Mouse (Mus musculus): ENCODE data around the gene Lamp5.

The Lamp5 gene

DNA sequence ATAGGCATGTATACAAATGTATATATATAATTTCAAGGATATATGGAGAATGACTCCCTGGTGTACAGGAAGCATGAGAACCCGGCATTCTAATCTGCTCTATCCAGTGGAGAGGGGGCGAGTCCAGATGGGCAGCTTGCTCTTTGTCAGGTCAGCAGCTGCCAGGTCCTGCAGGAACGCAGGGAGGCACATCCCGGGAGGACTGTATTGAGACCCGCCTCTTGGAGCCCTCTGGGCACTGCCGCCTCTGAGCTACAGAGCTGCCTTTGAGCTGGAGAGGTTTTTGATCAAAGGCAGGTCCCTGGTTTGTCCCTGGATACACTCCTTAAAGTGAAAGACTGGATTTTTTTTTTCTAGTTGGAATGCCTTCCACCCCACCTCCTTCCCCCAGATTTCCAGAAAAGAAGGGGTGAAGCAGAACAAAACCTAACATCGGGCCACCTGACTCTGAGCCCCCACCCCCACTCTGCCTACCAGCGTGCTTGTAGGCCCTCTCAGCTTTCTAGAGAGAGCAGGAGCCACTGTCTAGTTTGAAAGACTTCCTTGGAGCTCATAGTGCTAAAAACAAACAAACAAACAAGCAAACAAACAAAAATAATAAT is at the start of gene Lamp5:
Gene Lamp5, plus strand, starts transcription at position 552 of the 602 bp plus-strand sequence.
- no peak for DNase-seq (ENCODE audit: low read depth, low spot score)

DNA sequence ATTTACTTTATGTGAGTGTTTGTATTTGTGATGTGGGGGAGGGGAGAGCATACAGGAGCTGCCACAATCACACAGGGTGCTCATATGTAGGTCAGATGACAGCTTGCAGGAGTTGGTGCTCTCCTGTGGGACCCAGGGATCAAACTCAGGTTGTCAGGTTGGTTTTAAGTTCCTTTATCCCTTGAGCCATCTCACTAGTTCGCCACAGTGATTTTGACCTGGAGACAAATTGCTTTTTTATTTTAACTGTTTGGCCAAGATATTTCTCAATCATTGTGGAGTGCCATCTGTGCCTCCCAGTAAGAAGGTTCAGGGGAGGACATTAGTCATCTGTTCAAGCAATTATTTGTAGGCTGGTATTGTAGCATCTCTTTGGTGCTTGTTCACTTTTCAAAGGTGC is 48.2 kb upstream of the Lamp5 start:
- DNase-seq (ENCODE audit: low read depth, low spot score): no peak

DNA sequence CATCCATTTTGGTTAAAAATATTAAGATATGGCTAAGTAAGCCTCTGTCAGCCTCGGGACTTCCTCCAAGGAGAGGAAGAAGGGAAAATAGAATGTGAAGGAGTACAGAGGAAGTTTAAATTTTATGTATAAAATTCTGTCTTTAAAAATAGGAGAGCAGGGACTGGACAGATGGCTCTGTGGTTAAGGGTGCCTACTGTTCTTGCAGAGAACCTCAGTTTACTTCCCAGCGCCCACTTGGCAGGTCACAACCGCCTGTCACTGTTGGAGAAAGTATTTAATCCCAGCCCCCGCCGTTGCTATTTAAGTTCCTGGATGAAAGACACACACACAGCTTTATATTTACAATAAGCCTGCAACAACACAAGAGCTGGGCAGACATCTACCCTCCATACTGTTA is 45.8 kb upstream of the Lamp5 start:
- no peak for DNase-seq (ENCODE audit: low read depth, low spot score)

DNA sequence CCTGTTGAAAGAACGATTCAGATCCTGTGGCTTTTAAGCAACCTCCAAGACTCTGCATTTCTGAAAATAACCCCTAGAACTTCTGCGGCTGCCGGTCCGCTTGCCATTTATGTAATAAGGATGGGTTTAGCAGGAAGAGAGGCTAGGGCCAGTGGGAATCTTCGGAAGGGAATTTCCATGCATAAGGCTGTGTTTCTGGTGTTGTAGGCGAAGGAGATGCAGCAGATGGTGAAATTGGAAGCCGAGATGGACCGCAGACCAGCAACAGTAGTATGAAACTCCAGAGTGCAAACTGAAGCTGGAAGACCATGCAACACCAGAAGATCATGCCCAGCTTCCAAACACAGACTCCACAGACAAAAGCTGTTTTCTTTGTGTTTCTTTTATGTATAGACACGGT is 39.3 kb upstream of the Lamp5 start:
- DNase-seq (ENCODE audit: low read depth, low spot score): no peak

DNA sequence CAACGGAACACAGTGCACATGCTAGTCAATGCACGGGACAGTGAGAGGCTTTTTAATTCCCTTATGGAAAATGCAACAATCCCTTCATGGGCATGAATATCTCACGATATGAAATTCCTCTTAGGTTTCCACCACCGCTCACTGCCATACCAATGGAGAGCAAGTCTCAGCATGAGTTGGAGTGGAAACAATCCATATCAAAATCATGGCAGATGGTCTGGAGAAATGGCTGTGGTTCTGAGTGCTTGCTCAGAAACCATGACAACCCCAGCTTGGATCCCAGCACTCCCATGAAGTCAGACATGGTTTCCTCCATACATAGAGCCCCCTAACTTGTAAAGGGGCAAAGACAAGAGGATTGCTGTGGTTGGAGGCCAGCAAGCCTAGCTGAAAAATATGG is 3.6 kb upstream of the Lamp5 start:
- DNase-seq (ENCODE audit: low read depth, low spot score): no peak

DNA sequence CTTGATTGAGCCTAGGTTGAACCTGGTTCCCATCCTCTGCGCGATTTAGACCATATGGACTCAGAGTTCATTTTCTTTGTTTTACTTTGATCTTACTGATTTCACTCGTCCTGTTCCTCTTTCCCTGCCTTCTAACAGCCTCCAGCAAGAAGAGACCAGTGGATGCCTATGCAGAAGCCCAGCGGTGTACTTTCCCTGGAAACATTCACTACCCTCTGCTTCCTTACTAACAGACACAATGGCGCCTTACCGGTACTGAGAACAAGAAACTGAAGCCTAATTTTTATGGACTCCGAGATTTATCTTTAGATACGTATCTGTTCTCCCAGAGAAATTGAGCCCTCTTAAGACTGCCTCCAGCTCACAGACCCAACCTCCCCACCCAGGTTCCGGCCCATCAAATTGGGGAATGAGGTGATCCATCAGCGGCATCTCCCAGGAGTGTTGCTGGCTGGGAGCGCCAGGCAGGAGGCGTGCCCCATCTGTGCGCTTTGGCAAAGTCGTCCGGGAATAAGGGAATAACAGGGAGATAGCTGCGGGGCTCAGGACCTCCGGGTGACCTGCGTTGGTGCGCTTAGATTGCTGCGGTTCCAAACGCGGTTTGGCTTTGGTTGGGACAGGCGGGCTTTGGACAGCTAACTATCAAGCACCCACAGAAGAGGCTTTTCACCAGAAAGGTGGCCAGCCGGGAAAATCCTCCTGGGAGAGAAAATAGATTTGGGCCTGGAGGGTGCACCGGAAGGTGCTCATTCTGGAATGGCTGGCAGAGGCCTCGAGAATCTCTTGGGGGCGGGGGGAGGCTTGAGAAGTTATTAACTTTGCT is 1.0 kb upstream of the Lamp5 start:
- DNase-seq (ENCODE audit: low read depth, low spot score): peak; percentile 33

DNA sequence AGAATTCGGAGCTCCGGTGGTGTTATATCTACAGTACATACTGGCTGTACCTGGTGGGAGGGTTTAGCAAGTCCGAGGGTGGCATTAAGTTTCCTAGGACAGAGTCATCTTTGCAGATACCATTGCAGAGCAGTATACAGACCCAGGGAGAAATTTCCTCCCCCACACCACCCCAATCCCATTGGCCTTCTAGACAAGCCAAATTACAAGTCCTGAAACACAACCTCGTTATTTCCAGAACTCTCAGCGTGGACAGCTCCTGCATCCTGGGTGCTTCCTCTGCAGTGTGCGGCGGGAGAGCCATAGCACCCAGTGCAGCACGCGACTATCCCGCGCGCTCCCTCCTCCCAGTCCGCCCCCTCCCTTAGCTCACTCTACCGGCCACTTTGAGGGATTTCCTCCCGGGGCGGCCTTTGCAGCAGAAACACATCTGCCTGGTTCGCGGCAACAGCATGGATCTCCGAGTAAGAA is 5.9 kb downstream of the Lamp5 start:
- peak; percentile 66 for DNase-seq (ENCODE audit: low read depth, low spot score)

DNA sequence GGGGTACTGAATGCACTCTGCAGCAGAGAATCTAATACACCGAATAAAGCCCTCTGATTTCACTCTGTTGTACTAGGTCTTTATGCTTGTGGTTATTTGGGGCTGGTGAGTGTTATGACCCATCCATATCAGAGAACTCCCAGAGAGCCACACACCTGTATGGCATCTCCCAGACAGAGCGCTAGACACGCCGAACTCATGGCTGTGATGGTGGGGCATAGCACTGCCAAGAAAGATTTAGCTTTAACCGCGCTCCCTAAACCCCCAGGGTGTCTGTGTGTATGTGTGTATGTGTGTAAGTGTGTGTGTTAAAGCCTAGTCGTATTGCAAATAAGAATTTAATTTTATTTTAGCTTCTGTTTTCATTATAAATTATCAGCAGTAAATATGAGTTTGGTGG is 6.4 kb downstream of the Lamp5 start:
- DNase-seq (ENCODE audit: low read depth, low spot score): peak; percentile 8

DNA sequence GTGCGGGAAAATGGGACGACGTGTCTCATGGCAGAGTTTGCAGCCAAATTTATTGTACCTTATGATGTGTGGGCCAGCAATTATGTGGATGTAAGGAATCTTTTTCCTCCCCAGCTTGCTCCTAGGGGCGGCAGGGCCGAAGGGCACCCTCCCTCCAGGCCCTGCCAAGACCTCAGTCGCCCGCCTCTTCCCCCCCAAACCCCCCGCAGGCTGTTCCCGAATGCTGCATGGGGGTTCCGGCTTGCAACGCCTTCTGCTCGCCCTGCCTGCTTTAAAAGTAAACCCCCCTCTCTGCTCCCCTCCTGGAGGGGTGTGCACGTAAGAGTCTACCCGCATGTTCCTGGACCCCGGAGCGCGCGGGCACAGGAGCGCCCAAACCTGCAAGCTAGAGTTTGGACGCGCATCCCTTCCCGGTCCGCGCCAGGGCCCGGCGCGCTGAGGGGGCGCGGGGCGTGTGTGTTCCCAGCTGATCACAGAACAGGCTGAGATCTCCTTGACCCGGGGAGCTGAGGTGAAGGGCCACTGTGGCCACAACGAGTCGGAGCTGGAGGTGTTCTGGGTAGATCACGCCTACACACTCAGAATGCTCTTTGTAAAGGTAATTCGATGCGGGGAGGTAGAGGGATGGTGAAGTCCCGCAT is 7.1 kb downstream of the Lamp5 start:
- peak; percentile 49 for DNase-seq (ENCODE audit: low read depth, low spot score)

DNA sequence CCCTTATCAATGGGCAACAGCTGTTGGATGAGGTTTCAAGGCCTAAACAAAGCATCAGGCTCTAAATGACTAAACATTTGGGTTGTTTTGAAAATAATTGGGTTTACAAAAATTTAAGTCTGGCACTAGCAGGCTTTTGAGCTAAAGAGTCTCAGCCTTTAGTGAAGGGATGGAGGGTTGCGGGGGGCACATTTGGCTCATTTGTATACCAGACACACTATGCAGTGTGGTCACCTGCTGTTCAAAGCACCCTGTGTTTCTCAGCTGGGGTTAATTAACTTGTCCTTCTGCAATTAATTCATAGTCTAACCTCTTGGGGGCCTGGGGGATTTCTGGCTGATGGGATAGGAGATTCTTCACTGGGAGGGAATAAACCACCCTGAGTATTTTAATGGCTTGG is 12.3 kb downstream of the Lamp5 start:
- no peak for DNase-seq (ENCODE audit: low read depth, low spot score)

DNA sequence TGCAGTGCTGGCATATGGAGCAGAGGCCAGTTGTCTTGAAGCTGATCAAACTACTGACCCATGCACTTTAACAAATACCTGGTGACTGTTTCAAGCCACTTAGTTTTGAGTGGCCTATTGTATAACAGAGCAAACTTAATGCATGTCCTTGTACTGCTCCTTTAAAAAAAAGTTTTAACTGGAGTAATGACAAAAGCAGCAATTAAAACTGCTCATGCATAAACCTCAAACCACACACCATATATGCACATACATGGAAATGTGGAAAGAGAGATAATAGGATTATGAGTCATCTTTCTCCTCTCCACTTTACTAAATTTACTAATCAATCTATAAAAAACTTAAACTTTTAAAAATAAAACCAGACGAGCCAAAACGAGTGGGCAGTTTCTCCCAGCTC is 43.9 kb downstream of the Lamp5 start:
- DNase-seq (ENCODE audit: low read depth, low spot score): no peak

DNA sequence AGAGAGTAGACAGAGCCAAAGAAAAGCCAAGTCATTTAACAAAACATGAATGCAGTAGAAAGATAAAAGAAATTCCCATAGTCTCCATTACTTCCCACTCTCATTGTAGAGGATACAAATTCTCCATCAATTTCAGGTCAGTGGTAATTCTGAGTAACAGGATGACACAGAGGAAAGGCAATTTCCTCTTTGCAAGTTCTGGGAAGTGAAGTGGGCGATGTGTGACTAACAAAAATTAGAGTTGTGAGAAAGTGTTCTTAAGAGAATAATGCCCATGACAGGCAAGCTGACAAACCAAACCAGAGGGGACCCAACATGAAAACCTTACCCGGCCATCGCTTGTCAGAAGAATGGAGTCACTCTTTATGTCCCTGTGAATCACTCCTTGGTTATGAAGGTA is 45.1 kb downstream of the Lamp5 start:
- DNase-seq (ENCODE audit: low read depth, low spot score): no peak

DNA sequence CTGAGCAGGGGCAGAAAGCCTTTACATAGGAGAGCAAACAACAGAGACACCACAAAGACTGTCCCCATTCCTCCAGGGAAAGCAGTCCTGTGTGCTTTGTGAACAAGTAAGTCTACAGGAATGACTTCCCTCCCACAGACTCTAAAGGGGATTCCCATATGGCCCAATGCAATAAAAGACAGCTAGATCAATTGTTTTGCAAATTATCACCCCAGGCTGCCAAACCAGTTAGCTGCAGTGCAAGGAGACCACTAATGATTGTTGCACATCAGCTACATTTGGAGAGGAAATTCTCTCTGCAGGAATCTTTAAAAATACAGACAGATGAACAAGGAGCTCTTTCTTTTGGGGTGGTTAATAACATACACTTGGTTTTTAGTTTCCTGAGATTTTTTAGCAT is 55.6 kb downstream of the Lamp5 start:
- DNase-seq (ENCODE audit: low read depth, low spot score): peak; percentile 36

DNA sequence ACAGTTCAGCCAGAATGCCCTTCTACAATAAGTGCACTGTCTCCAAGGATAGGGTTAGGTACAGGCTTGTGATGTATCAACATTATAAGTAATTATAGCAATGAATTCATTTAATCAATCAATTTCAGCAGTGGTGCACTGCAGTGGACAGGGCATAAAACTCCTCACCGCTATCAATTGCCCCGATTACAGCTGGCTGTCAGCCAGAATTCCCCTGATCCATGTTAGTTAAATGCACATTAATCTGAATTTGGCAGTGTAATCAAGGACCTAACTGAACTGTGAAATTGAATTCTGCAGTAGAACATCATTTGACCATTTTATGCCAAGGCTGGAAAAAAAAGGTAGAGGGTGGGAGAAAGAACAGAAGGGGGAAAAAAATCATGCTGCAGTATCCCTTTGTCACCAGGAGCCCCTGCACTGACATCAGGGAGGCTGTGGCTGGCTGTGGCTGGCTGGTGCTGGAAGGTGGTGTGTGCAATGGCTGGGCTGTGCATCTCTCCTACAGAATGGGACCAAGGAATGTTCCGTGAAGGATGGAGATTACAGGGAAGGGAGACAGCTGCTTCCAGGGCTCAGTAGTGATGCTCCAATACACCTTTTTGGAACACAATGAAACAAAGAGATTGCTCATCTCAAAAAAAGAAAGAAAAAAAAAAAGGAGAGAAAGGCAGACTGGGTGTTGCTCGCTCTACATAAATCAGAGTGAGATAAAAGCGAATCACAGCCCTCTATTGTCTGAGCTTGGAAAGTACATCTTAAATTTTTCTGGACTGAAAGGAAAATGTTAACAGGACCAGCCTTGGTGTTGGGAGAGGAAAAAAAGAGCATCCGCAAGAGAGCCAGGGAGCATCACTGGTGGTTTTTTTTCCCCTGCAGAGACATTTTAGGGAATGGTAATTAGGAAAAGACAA is 56.3 kb downstream of the Lamp5 start:
- peak; percentile 22 for DNase-seq (ENCODE audit: low read depth, low spot score)

DNA sequence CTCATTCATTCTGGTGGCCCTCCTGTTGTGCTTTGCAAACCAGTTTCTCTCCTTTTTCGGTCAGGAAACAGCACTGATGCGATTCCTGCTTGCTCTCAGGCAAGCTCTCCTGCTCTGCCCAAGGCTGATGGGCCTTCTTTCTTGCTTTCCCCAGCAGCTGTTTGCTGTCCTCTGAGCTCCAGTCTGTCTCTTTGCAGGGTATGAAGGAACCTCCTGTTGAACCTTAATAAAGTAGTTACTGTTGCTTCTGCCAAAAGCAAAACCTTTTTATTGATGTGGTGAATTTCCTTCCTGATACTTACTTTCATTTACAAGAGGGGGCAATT is 57.0 kb downstream of the Lamp5 start:
- no peak for DNase-seq (ENCODE audit: low read depth, low spot score)

DNA sequence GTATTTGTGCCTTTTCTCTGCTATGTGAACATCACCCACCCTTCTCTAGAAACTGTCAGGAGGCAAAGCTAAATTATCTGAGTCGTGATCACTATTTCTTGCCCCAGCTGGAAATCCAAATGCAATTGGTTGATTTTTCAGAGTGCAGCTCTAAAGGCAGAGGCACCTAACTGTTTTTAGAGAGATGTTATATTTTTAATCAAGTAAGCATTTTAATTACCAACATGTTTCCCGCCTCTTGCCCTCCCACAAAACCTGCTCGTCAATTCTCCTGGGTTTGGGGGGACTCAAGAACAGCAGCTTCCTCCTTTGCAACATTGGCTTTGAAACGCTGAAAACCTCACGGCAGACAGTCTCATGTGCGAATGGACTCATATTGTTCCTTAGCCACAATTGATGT is 61.3 kb downstream of the Lamp5 start:
- no peak for DNase-seq (ENCODE audit: low read depth, low spot score)

DNA sequence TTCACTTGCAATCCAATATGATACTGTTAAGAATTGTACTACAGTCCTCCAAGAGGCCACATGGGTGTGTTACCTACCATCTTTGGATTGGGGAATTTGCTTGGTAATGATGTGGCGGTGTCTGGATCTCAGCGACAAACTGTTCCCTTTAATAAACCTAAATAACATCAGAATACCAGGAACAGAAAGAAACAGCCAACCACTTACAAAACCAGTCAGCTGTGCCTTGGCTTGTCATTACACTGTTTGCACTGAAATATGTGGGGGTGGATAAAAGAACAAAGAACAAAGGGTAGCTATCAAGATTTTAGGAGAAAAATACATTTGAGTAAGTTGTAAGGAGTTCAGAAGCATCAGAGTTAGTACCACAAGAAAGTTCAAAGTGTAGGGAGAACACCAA is 66.0 kb downstream of the Lamp5 start:
- no peak for DNase-seq (ENCODE audit: low read depth, low spot score)

Data from ZHBTc4 (cell line).